Mouse (Mus musculus) macrophage (primary cell): ENCODE data around the gene Ppp1r27. TPM values are rescaled to one million over a fixed set of nuclear protein-coding genes. Genes with fewer than 3 reads are reported as not detected.
"Not testable (repeated sequence)": the region's sequence is repeated elsewhere in the genome, so short reads cannot be mapped to it uniquely, and the experiment has no call there.

Experiments used
- H3K27ac ChIP-seq: fragments of 350-480 bp; formaldehyde crosslinking; 2 replicates; pipeline ENCODE4 v1.9.0; 2021
- H3K36me3 ChIP-seq: fragments of 350-480 bp; formaldehyde crosslinking; 2 replicates; pipeline ENCODE4 v1.9.0; 2021; ENCODE audit errors: inconsistent target
- H3K4me3 ChIP-seq: fragments of 350-480 bp; formaldehyde crosslinking; 2 replicates; pipeline ENCODE4 v1.9.0; 2021; ENCODE audit errors: inconsistent target
- H3K79me2 ChIP-seq: fragments of 350-480 bp; formaldehyde crosslinking; 2 replicates; pipeline ENCODE4 v1.9.0; 2021; ENCODE audit errors: inconsistent target
- WGBS: methylation state at CpG from one replicate; pipeline ENCODE4 v1.1.7; 2026; ENCODE audit warnings: inconsistent platforms; ENCODE audit not compliant: missing documents; 5-methylcytosine and 5-hydroxymethylcytosine counted together
- polyA plus RNA-seq: library from polyadenylated mRNA; stranded (reverse); fragments of 250-400 nt; gene quantifications from 3 replicates; pipeline ENCODE4 v1.2.4, GENCODE M21; 2018; ENCODE audit warnings: inconsistent platforms
- total RNA-seq, 78 experiments: library from RNA; depleted of rRNA; stranded (reverse); fragments of 250-400 nt; gene quantifications; 1 replicate in 9 of 78; 2 replicates in 24 of 78; 3 replicates in 43 of 78; 4 replicates in 2 of 78; pipeline ENCODE4 v1.2.4; 2018; ENCODE audit warnings: inconsistent platforms in 56 of 78

Ppp1r27 gene
- not detected for total RNA-seq (2018; cell fraction: chromatin; rRNA removed)
- total RNA-seq (2018; cell fraction: cytosol; rRNA removed): under 1 TPM in 1 of 26 experiments, not detected in 25; 0.33 TPM
- not detected for total RNA-seq (2018; cell fraction: nucleus; rRNA removed)
- polyA plus RNA-seq: not detected in 3 replicates

GRCm38 (mm10) chr11:120550810-120551440 lies at the start of gene Ppp1r27:
TSS of gene Ppp1r27 (minus strand) at chr11:120551132.
- peak within 1 kb of the TSS; percentile 46 for H3K27ac ChIP-seq
- 96% methylated on average over 25 of the region's 28 CpGs for WGBS

GRCm38 (mm10) chr11:120600716-120601115 lies 49.8 kb upstream of the Ppp1r27 start:
- H3K4me3 ChIP-seq: no peak overlapping the region
- H3K79me2 ChIP-seq: peaks cover 35% of the 10 kb centered on the region
- H3K27ac ChIP-seq: no peak overlapping the region
- 81% methylated on average over 3 of the region's 3 CpGs for WGBS
- peaks cover 52% of the 10 kb centered on the region; the same call in 1 of the 2 replicates for H3K36me3 ChIP-seq

More at GRCm38 (mm10) chr11:120550810-120551440, at the start of gene Ppp1r27:
- Histone ChIP-seq H3K36me3 (no peaks in the 10 kb centered on the region), H3K4me3 (peak within 1 kb of the TSS; percentile 46), H3K79me2 (peaks cover 32% of the 10 kb centered on the region)

- WGBS: 48% methylated on average over 16 of the region's 17 CpGs
- H3K36me3 ChIP-seq: peaks cover 54% of the 10 kb centered on the region; the same call in 1 of the 2 replicates
- H3K79me2 ChIP-seq: peaks cover 51% of the 10 kb centered on the region
- H3K4me3 ChIP-seq: peak overlapping the region; percentile 55
- H3K27ac ChIP-seq: peak overlapping the region; percentile 85
Measured at GRCm38 (mm10) chr11:120598990-120599549, 48.1 kb upstream of the Ppp1r27 start.

GRCm38 (mm10) chr11:120598283-120598989 lies 47.5 kb upstream of the Ppp1r27 start, which contains the start of the genes Alyref and Anapc11:
TSS of gene Alyref (minus strand) at chr11:120598365.
TSS of gene Anapc11 (plus strand) at chr11:120598421.
- H3K27ac ChIP-seq: peak within 1 kb of the TSS; percentile 85
- under 1% methylated on average over 73 of the region's 88 CpGs for WGBS
- peaks cover 57% of the 10 kb centered on the region for H3K79me2 ChIP-seq
- peak within 1 kb of the TSS; percentile 75 for H3K4me3 ChIP-seq
- peaks cover 54% of the 10 kb centered on the region; the same call in 1 of the 2 replicates for H3K36me3 ChIP-seq

- Histone ChIP-seq H3K4me3 (peak overlapping the region; percentile 75), H3K27ac (peak overlapping the region; percentile 49), H3K36me3 (peaks cover 54% of the 10 kb centered on the region; the same call in 1 of the 2 replicates), H3K79me2 (peaks cover 66% of the 10 kb centered on the region)
- 3% methylated on average over 95 of the region's 99 CpGs for WGBS
Measured at GRCm38 (mm10) chr11:120597240-120598235, 46.6 kb upstream of the Ppp1r27 start.

GRCm38 (mm10) chr11:120588531-120588930 lies 37.6 kb upstream of the Ppp1r27 start:
- 60% methylated on average over 6 of the region's 6 CpGs for WGBS
- H3K4me3 ChIP-seq: no peak overlapping the region
- peaks cover 26% of the 10 kb centered on the region for H3K79me2 ChIP-seq
- no peak overlapping the region for H3K27ac ChIP-seq
- peaks cover 51% of the 10 kb centered on the region; the same call in 1 of the 2 replicates for H3K36me3 ChIP-seq

GRCm38 (mm10) chr11:120583937-120584336 lies 33.0 kb upstream of the Ppp1r27 start:
- no peak overlapping the region for H3K4me3 ChIP-seq
- H3K36me3 ChIP-seq: peaks cover 32% of the 10 kb centered on the region
- 88% methylated on average over 1 of the region's 1 CpGs for WGBS
- no peak overlapping the region for H3K27ac ChIP-seq
- peaks cover 21% of the 10 kb centered on the region for H3K79me2 ChIP-seq

GRCm38 (mm10) chr11:120582982-120583293 lies 32.0 kb upstream of the Ppp1r27 start:
- Histone ChIP-seq H3K79me2 (peaks cover 31% of the 10 kb centered on the region), H3K36me3 (peaks cover 33% of the 10 kb centered on the region)
- not testable (repeated sequence) for H3K4me3 ChIP-seq, H3K27ac ChIP-seq
- 95% methylated on average over 2 of the region's 2 CpGs for WGBS

- peaks cover 32% of the 10 kb centered on the region for H3K36me3 ChIP-seq
- peaks cover 33% of the 10 kb centered on the region for H3K79me2 ChIP-seq
- peak overlapping the region; percentile 39 for H3K4me3 ChIP-seq
- H3K27ac ChIP-seq: peak overlapping the region; percentile 89
- WGBS: 62% methylated on average over 8 of the region's 8 CpGs
Measured at GRCm38 (mm10) chr11:120582268-120582981, 31.5 kb upstream of the Ppp1r27 start.

- peak within 1 kb of the TSS; percentile 89 for H3K4me3 ChIP-seq
- H3K79me2 ChIP-seq: peaks cover 33% of the 10 kb centered on the region
- peaks cover 25% of the 10 kb centered on the region for H3K36me3 ChIP-seq
- peak within 1 kb of the TSS; percentile 91 for H3K27ac ChIP-seq
- 2% methylated on average over 68 of the region's 75 CpGs for WGBS
Measured at GRCm38 (mm10) chr11:120581490-120582267, 30.7 kb upstream of the Ppp1r27 start, which contains the start of gene Arhgdia. TSS of gene Arhgdia (minus strand) at chr11:120581624.

- Histone ChIP-seq H3K79me2 (peaks cover 33% of the 10 kb centered on the region), H3K36me3 (peaks cover 19% of the 10 kb centered on the region), H3K4me3 (peak overlapping the region; percentile 89), H3K27ac (peak overlapping the region; percentile 91)
- under 1% methylated on average over 40 of the region's 44 CpGs for WGBS
Measured at GRCm38 (mm10) chr11:120580871-120581331, 30.0 kb upstream of the Ppp1r27 start.

GRCm38 (mm10) chr11:120580190-120580589 lies 29.3 kb upstream of the Ppp1r27 start:
- WGBS: 41% methylated on average over 7 of the region's 7 CpGs
- Histone ChIP-seq H3K4me3 (peak overlapping the region; percentile 89), H3K36me3 (peaks cover 19% of the 10 kb centered on the region), H3K27ac (peak overlapping the region; percentile 91), H3K79me2 (peaks cover 38% of the 10 kb centered on the region)
